Mouse (Mus musculus): ENCODE measurements at regions not wholly inside any gene's neighbourhood (a gene's known extent, or its start where the extent isn't known, plus 50 kb on each side); places are given as distances from the start of the nearest gene placed in this dataset.

DNA sequence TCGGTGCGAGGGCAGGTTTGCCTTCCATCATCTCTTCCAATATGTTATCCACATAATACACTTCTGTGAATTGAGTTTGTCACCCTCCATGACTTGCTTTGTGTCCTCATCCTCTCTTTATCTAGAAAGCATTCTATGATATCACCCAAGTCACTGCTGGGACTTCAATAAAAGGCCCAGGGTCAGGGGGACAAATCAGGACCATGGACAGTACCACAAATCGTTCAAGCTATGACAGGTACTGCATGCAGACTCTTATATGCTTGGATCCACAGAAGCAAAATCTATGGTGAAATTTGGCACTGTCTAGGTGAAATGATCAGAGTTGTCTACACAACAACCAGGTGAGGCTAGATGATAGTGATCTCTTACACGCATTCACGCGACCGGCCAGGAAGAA, 95.9 kb upstream of the Foxb1 start:
- DNase-seq: peak; percentile 3
- Histone ChIP-seq H3K36me3 (ENCODE audit: control insufficient read depth, insufficient read depth, low read length) (no peaks in the 10 kb centered on the region), H3K27ac (ENCODE audit: insufficient read depth, low read depth, low read length) (no peak overlapping the region), H3K4me1 (ENCODE audit: control insufficient read depth, insufficient read depth, low read length) (no peaks in the 10 kb centered on the region), H3K27me3 (replicated peaks; ENCODE audit: control insufficient read depth, insufficient read depth, low read length) (no peaks in the 10 kb centered on the region), H3K4me3 (ENCODE audit: insufficient read depth, low read depth, low read length) (no peak overlapping the region)
- 87% methylated on average over 7 of the region's 7 CpGs for WGBS
- no peak for TF ChIP-seq CTCF (conservative IDR thresholded peaks at IDR 0.05; ENCODE audit: insufficient read depth, insufficient read length, low read depth, low read length)
- no peak for TF ChIP-seq POLR2A (IDR thresholded peaks at IDR 0.05; ENCODE audit: low read depth, low read length)

DNA sequence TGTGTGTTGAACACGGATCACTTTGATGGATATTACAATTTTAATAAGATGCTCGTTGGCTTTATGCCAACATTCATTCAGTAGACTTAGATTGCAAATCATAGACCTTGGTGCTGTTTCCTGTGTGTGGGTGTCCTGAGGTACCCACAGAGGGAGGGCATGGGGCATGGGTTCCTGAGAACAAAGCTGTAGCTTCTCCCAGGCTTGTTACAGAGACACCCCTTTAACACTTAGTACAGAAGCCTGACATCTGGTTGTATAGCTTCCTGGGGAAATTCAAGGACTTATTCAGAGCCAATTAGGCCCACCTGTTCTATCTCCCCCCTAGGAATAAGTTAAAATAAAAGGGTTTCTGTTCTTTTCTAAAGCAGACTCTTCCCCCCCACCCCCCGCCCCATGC, 97.9 kb upstream of the Foxb1 start:
- no peaks in the 10 kb centered on the region for H3K27me3 ChIP-seq (replicated peaks; ENCODE audit: control insufficient read depth, insufficient read depth, low read length)
- H3K27ac ChIP-seq (ENCODE audit: insufficient read depth, low read depth, low read length): no peak overlapping the region
- 86% methylated on average over 3 of the region's 3 CpGs for WGBS
- no peak overlapping the region for H3K4me3 ChIP-seq (ENCODE audit: insufficient read depth, low read depth, low read length)
- no peaks in the 10 kb centered on the region for H3K36me3 ChIP-seq (ENCODE audit: control insufficient read depth, insufficient read depth, low read length)
- no peaks in the 10 kb centered on the region for H3K4me1 ChIP-seq (ENCODE audit: control insufficient read depth, insufficient read depth, low read length)
- TF ChIP-seq POLR2A (IDR thresholded peaks at IDR 0.05; ENCODE audit: low read depth, low read length) (no peak), CTCF (conservative IDR thresholded peaks at IDR 0.05; ENCODE audit: insufficient read depth, insufficient read length, low read depth, low read length) (no peak)
- no peak for DNase-seq

DNA sequence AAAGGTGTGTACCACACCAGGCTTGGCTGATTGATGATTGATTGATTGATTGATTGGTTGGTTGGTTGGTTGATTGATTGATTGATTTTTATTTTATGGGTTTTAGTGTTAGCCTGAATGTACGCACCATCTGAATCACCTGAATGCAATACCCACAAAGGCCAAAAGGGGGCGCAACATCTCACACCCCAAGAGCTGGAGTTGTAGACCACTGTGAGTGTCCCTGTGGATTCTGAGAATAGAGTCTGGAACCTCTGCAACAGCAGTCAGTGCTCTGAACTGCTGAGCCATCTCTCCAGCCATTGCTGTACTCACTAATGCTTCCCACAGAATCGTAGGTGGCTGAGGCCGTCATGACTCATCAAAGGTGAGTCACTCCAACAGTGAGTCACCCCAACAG, 109.4 kb upstream of the Foxb1 start:
- H3K36me3 ChIP-seq (ENCODE audit: control insufficient read depth, insufficient read depth, low read length): no peaks in the 10 kb centered on the region
- 79% methylated on average over 4 of the region's 4 CpGs for WGBS
- no peak overlapping the region for H3K27ac ChIP-seq (ENCODE audit: insufficient read depth, low read depth, low read length)
- no peaks in the 10 kb centered on the region for H3K4me1 ChIP-seq (ENCODE audit: control insufficient read depth, insufficient read depth, low read length)
- no peaks in the 10 kb centered on the region for H3K27me3 ChIP-seq (replicated peaks; ENCODE audit: control insufficient read depth, insufficient read depth, low read length)
- H3K4me3 ChIP-seq (ENCODE audit: insufficient read depth, low read depth, low read length): no peak overlapping the region
- TF ChIP-seq CTCF (conservative IDR thresholded peaks at IDR 0.05; ENCODE audit: insufficient read depth, insufficient read length, low read depth, low read length): 0 out of 2 replicates have a peak, but pooled peaks have one; percentile 22
- TF ChIP-seq POLR2A (IDR thresholded peaks at IDR 0.05; ENCODE audit: low read depth, low read length): no peak
- no peak for DNase-seq

DNA sequence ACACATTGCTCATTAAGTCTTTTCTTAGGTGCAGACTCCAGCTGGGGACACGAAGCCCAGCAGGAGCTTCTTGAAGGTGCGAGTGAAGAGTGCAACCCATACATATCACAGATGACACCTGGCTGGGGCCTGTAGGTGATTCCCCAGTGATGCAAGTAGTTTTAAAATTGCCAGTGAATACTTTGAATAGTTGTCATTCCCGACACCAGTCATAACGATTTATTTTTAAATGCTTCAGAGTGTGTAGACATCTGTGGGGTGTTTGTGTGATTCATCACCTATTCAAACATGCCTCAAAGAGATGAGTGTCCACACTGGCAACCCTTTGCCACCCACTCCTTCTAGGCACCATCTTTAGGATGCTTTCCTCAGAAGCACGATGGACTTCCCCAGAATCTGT, 102.9 kb upstream of the Bnip2 start:
- DNase-seq: no peak
- no peak for TF ChIP-seq CTCF (conservative IDR thresholded peaks at IDR 0.05; ENCODE audit: insufficient read depth, insufficient read length, low read depth, low read length)
- TF ChIP-seq POLR2A (IDR thresholded peaks at IDR 0.05; ENCODE audit: low read depth, low read length): no peak

DNA sequence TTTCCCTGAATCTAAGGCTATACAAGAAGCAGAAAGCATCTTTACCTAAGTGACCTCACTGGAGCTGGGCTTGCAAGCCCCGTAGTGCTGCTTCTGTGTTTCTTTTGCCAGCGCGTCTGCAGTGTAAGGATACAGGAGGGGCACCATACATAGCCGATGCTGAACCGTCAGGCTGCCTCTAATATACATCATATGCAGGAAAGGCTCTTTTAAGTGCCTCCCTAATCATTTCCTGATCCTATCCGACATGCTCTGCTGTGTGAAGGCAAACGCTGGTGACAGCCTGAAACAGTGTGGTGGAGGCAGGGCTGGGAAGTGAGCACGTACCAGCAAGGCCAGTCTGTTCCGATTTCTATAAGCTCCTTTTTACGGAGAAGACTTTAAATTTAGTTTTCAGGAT, 91.2 kb upstream of the Bnip2 start:
- TF ChIP-seq POLR2A (IDR thresholded peaks at IDR 0.05; ENCODE audit: low read depth, low read length) (no peak), CTCF (conservative IDR thresholded peaks at IDR 0.05; ENCODE audit: insufficient read depth, insufficient read length, low read depth, low read length) (no peak)

More for the DNA sequence above, 102.9 kb upstream of the Bnip2 start:
- no peak overlapping the region for H3K27ac ChIP-seq (ENCODE audit: insufficient read depth, low read depth, low read length)
- no peak overlapping the region for H3K4me3 ChIP-seq (ENCODE audit: insufficient read depth, low read depth, low read length)
- 70% methylated on average over 5 of the region's 5 CpGs for WGBS
- no peaks in the 10 kb centered on the region for H3K36me3 ChIP-seq (ENCODE audit: control insufficient read depth, insufficient read depth, low read length)
- H3K4me1 ChIP-seq (ENCODE audit: control insufficient read depth, insufficient read depth, low read length): no peaks in the 10 kb centered on the region
- H3K27me3 ChIP-seq (replicated peaks; ENCODE audit: control insufficient read depth, insufficient read depth, low read length): no peaks in the 10 kb centered on the region

DNA sequence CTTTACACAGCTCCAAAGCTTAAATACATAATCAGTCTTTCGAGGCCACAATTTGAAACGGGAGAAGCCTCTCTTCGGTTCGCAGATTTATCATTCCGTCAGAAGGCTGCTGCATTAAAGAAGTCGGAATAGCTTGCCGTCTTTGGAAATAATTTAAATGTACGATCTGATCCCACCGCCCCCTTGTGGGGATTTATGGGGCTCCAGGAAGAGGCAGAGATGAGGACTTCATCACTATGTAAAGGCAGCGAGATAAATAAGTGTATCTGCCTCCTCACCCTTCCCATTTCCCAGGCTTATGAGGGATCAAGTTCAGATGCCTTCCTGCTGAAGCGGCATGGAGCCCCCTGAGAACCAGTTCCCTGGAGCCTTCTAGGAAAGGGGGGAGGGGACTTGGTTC, 89.9 kb upstream of the Bnip2 start:
- no peak overlapping the region for H3K4me3 ChIP-seq (ENCODE audit: insufficient read depth, low read depth, low read length)
- no peaks in the 10 kb centered on the region for H3K36me3 ChIP-seq (ENCODE audit: control insufficient read depth, insufficient read depth, low read length)
- H3K4me1 ChIP-seq (ENCODE audit: control insufficient read depth, insufficient read depth, low read length): no peaks in the 10 kb centered on the region
- H3K27me3 ChIP-seq (replicated peaks; ENCODE audit: control insufficient read depth, insufficient read depth, low read length): no peaks in the 10 kb centered on the region; the same call in 1 of the 2 replicates
- 13% methylated on average over 11 of the region's 11 CpGs for WGBS
- no peak for DNase-seq
- TF ChIP-seq CTCF (conservative IDR thresholded peaks at IDR 0.05; ENCODE audit: insufficient read depth, insufficient read length, low read depth, low read length) (no peak), POLR2A (IDR thresholded peaks at IDR 0.05; ENCODE audit: low read depth, low read length) (no peak)
- H3K27ac ChIP-seq (ENCODE audit: insufficient read depth, low read depth, low read length): no peak overlapping the region

More for the DNA sequence above, 91.2 kb upstream of the Bnip2 start:
- 60% methylated on average over 10 of the region's 10 CpGs for WGBS
- Histone ChIP-seq H3K27me3 (replicated peaks; ENCODE audit: control insufficient read depth, insufficient read depth, low read length) (no peaks in the 10 kb centered on the region; the same call in 1 of the 2 replicates), H3K27ac (ENCODE audit: insufficient read depth, low read depth, low read length) (no peak overlapping the region), H3K4me1 (ENCODE audit: control insufficient read depth, insufficient read depth, low read length) (no peaks in the 10 kb centered on the region), H3K36me3 (ENCODE audit: control insufficient read depth, insufficient read depth, low read length) (no peaks in the 10 kb centered on the region), H3K4me3 (ENCODE audit: insufficient read depth, low read depth, low read length) (no peak overlapping the region)
- no peak for DNase-seq

DNA sequence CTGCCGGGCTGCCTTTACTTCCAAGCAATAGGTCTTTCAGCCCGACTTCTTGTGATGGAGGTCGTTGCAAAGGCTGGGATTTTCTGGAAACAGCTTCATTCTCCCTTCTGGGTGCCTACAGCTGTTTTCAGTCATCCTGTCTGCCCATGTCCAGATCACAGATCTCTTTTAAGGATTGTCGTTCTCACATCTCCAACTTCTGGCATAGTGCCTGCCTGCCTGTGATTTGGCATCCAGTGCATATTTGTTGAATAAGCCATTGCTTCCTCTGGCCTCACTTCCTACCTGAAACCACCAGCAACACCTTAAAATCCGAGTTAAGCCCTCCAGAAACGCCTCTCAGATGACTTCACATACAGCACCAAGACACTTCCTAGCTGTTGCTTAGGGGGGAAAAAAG, 88.4 kb upstream of the Bnip2 start:
- no peak for DNase-seq
- Histone ChIP-seq H3K4me1 (ENCODE audit: control insufficient read depth, insufficient read depth, low read length) (no peaks in the 10 kb centered on the region), H3K36me3 (ENCODE audit: control insufficient read depth, insufficient read depth, low read length) (no peaks in the 10 kb centered on the region), H3K4me3 (ENCODE audit: insufficient read depth, low read depth, low read length) (no peak overlapping the region), H3K27me3 (replicated peaks; ENCODE audit: control insufficient read depth, insufficient read depth, low read length) (no peaks in the 10 kb centered on the region; the same call in 1 of the 2 replicates), H3K27ac (ENCODE audit: insufficient read depth, low read depth, low read length) (no peak overlapping the region)
- 54% methylated on average over 6 of the region's 6 CpGs for WGBS
- TF ChIP-seq CTCF (conservative IDR thresholded peaks at IDR 0.05; ENCODE audit: insufficient read depth, insufficient read length, low read depth, low read length) (no peak), POLR2A (IDR thresholded peaks at IDR 0.05; ENCODE audit: low read depth, low read length) (no peak)
